Mouse (Mus musculus) cortical plate, adult 2 months (tissue): Measurements from ENCODE around the gene Coa5.

Source experiments
- CTCF ChIP-seq: fragments of 200-500 bp; IDR thresholded peaks from 2 replicates; pipeline ENCODE4 v1.5.1; 2011; ENCODE audit warnings: mild to moderate bottlenecking, control low read depth, low read length; ENCODE audit not compliant: insufficient read depth; ENCODE audit errors: extremely low read depth
- POLR2A ChIP-seq: fragments of 200-500 bp; IDR thresholded peaks from 2 replicates; pipeline ENCODE4 v1.6.1; 2011; ENCODE audit warnings: mild to moderate bottlenecking, low read length, control low read depth; ENCODE audit not compliant: insufficient read depth; ENCODE audit errors: extremely low read depth

DNA sequence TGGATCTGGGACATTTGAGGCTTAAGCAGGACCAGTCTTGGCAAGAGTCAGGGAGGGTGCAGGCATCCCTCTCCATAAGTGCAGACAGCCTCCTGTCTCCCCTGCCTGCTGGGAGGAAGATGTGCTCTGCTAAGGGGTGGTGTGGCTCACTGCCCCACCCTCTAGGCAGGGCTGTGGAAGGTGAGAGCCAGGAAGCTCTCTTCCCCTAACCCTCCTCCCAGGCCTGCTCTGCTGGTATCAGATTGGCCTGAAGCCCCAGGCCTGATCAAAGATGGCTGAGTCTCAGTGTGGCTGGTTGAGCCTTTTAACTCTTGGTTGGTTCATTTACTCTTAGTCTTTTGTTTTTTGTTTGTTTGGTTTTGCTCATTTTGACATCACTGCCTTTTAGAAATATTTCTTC, 20.3 kb downstream of the Coa5 start:
- TF ChIP-seq CTCF (no peak), POLR2A (no peak)
